Mouse (Mus musculus): ENCODE measurements around the gene Atp2a1. TPM values are rescaled to one million over a fixed set of nuclear protein-coding genes. Genes with fewer than 3 reads are reported as not detected.
A peak's percentile ranks its signal among the peaks of the same experiment; 100 is the strongest.

The Atp2a1 gene
- total RNA-seq, 1 experiment, result 0.27 TPM

DNA sequence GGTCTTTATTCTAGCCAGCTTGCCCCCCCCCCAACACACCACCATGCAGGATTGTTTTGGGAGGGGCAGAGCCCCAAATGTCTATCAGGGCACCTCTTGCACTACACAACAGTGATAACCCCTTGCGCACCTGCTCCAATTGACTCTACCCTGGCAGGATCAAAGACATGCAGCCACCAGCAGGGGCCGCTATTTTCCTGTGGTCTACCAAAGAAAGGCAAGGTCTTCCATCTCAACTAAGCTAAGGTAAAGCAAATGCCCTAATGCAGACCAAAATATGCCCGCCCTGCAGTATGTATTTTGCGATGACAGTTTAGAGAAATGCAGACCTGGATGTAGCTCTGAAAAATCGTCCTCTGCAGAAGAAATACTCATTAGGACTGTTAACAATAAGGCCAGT, 63.4 kb downstream of the Atp2a1 start:
- Histone ChIP-seq H3K4me1 (ENCODE audit: control insufficient read depth in 2 of 2, insufficient read depth in 2 of 2, low read length in 2 of 2, poor library complexity in 1 of 2) (no peaks in the 10 kb centered on the region), H3K9me3 (ENCODE audit: control insufficient read depth, insufficient read depth, low read depth, low read length) (no peaks in the 10 kb centered on the region), H3K4me3 (ENCODE audit: insufficient read depth in 1 of 2, low read depth in 1 of 2, low read length in 2 of 2, poor library complexity in 1 of 2, severe bottlenecking in 1 of 2) (no peak overlapping the region), H3K9ac (ENCODE audit: insufficient read depth, low read depth, low read length, poor library complexity, severe bottlenecking) (no peak overlapping the region), H3K36me3 (ENCODE audit: control insufficient read depth, insufficient read depth, low read length, poor library complexity, severe bottlenecking) (no peaks in the 10 kb centered on the region), H3K27ac (ENCODE audit: insufficient read depth, low read depth, low read length, poor library complexity, severe bottlenecking) (no peak overlapping the region)
- peak; percentile 85 for DNase-seq (ENCODE audit: low read depth, low spot score)
- TF ChIP-seq MAFK (IDR thresholded peaks at IDR 0.05; ENCODE audit: insufficient read depth, low read depth, low read length) (no peak), ZC3H11A (IDR thresholded peaks at IDR 0.05; ENCODE audit: borderline replicate concordance, low read depth, low read length) (peak; percentile 75), HCFC1 (IDR thresholded peaks at IDR 0.05; ENCODE audit: borderline replicate concordance, insufficient read depth, low read length) (0 out of 2 replicates have a peak, but pooled peaks have one; percentile 33)
- in situ Hi-C loops (cut with MboI; ENCODE audit: low sequenced_read_pairs in 2 of 2, unreplicated experiment in 2 of 2), result no loop called here

DNA sequence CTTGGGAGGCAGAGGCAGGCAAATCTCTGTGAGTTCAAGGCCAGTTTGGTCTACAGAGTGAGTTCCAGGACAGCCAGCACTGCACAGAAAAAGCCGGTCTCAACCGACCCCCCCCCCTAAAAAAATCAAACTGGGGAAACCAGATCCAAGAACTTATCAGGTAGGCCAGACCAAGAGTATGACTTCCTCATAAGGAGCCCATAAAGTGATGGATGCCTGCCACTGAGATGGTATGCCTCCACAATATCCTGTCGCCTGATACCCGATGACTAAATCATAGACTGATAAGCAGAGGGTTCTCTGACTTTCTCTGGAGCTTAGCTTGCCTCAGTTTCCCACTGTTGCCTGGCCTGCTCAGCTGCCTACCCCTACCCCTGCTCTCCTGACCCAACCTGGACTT, 65.1 kb downstream of the Atp2a1 start:
- H3K4me3 ChIP-seq (ENCODE audit: insufficient read depth in 1 of 2, low read depth in 1 of 2, low read length in 2 of 2, poor library complexity in 1 of 2, severe bottlenecking in 1 of 2), result no peak overlapping the region
- no peaks in the 10 kb centered on the region for H3K9me3 ChIP-seq (ENCODE audit: control insufficient read depth, insufficient read depth, low read depth, low read length)
- no peak for DNase-seq (ENCODE audit: low read depth, low spot score)
- 0 out of 2 replicates have a peak, but pooled peaks cover 2% of the 10 kb centered on the region for H3K36me3 ChIP-seq (ENCODE audit: control insufficient read depth, insufficient read depth, low read length, poor library complexity, severe bottlenecking)
- no peak overlapping the region for H3K27ac ChIP-seq (ENCODE audit: insufficient read depth, low read depth, low read length, poor library complexity, severe bottlenecking)
- in situ Hi-C loops (cut with MboI; ENCODE audit: low sequenced_read_pairs in 2 of 2, unreplicated experiment in 2 of 2), result no loop called here
- TF ChIP-seq ZNF384 (IDR thresholded peaks at IDR 0.05; ENCODE audit: low read depth, low read length), result no peak
- no peak for TF ChIP-seq HCFC1 (IDR thresholded peaks at IDR 0.05; ENCODE audit: borderline replicate concordance, insufficient read depth, low read length)
- no peak for TF ChIP-seq CHD2 (IDR thresholded peaks at IDR 0.05; ENCODE audit: low read depth, low read length)
- no peak for TF ChIP-seq MAFK (IDR thresholded peaks at IDR 0.05; ENCODE audit: insufficient read depth, low read depth, low read length)
- no peak for TF ChIP-seq ZC3H11A (IDR thresholded peaks at IDR 0.05; ENCODE audit: borderline replicate concordance, low read depth, low read length)
- no peak overlapping the region for H3K9ac ChIP-seq (ENCODE audit: insufficient read depth, low read depth, low read length, poor library complexity, severe bottlenecking)
- 0 out of 4 replicates have a peak, but pooled peaks cover 0 to 2% of the 10 kb centered on the region in 2 experiments for H3K4me1 ChIP-seq (ENCODE audit: control insufficient read depth in 2 of 2, insufficient read depth in 2 of 2, low read length in 2 of 2, poor library complexity in 1 of 2)

DNA sequence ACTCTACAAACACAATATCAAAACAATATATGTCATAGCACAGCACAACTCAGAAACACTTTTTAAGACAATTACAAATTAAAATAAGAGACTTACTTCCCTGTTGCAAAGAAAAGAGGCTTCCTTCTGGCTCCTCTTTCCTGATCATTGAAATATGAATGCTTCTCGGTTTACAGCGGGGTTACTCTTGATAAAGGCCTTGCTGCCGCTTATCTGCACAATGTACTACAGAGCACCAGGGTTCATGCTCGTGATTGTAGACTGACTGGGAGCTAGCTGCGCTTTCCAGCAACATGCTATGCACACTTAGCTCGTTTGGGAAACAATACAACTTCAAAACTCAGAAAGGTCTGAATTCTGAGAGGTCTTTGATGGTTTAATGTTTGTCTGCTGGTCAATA, 65.7 kb downstream of the Atp2a1 start:
- Histone ChIP-seq H3K4me3 (ENCODE audit: insufficient read depth in 1 of 2, low read depth in 1 of 2, low read length in 2 of 2, poor library complexity in 1 of 2, severe bottlenecking in 1 of 2) (peak overlapping the region in 1 of 2 experiments; percentile 20; a peak in 2 of 4 replicates), H3K9me3 (ENCODE audit: control insufficient read depth, insufficient read depth, low read depth, low read length) (no peaks in the 10 kb centered on the region), H3K36me3 (ENCODE audit: control insufficient read depth, insufficient read depth, low read length, poor library complexity, severe bottlenecking) (0 out of 2 replicates have a peak, but pooled peaks cover 2% of the 10 kb centered on the region), H3K27ac (ENCODE audit: insufficient read depth, low read depth, low read length, poor library complexity, severe bottlenecking) (no peak overlapping the region), H3K4me1 (ENCODE audit: control insufficient read depth in 2 of 2, insufficient read depth in 2 of 2, low read length in 2 of 2, poor library complexity in 1 of 2) (0 out of 4 replicates have a peak, but pooled peaks cover 0 to 2% of the 10 kb centered on the region in 2 experiments), H3K9ac (ENCODE audit: insufficient read depth, low read depth, low read length, poor library complexity, severe bottlenecking) (no peak overlapping the region)
- no peak for DNase-seq (ENCODE audit: low read depth, low spot score)
- no peak for TF ChIP-seq CHD2 (IDR thresholded peaks at IDR 0.05; ENCODE audit: low read depth, low read length)
- TF ChIP-seq MAFK (IDR thresholded peaks at IDR 0.05; ENCODE audit: insufficient read depth, low read depth, low read length), result no peak
- TF ChIP-seq ZNF384 (IDR thresholded peaks at IDR 0.05; ENCODE audit: low read depth, low read length), result no peak
- TF ChIP-seq ZC3H11A (IDR thresholded peaks at IDR 0.05; ENCODE audit: borderline replicate concordance, low read depth, low read length), result no peak
- no peak for TF ChIP-seq HCFC1 (IDR thresholded peaks at IDR 0.05; ENCODE audit: borderline replicate concordance, insufficient read depth, low read length)
- in situ Hi-C loops (cut with MboI; ENCODE audit: low sequenced_read_pairs in 2 of 2, unreplicated experiment in 2 of 2), result no loop called here

DNA sequence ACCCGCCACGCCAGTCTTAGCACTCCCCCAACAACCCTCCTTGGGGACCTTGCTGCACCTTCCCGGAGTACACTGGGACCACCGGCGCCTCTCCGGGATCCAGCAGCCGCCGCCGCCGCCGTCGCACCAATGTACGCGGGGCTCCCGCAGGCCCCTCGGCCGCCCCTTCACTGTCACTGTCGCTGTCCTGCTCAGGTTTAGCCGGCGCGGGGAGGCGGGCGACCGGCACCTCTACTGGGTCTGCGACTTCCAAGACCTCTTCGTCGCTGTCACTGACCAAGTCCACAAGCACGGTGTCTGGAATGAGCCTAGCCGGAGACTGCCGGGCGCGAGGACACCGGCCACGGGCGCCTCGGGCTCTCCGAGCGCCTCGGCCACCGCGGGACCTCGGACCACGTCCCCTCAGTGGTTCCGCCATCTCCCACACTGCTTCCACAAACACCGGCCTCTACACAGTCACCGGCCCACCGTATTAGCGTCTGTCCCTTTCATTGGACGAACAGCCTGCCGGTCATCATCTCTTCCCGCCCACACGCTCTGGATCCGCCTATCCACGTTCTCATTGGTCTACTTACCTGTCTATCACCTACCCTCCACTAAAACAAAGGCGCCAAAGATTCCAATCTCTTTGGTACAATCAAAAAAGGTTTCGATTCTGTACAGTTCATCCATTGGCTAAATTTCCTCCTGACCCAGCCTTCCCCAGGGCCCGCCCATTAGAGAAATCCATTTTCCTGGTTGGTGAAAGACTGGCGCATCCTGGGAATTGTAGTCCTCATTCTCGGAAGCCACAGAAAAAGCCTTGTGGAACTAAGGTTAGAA, 66.4 kb downstream of the Atp2a1 start, which contains the start of gene Nfatc2ip:
Gene Nfatc2ip (minus strand): TSS at position 440 of the 822 bp plus-strand sequence.
- H3K9ac ChIP-seq (ENCODE audit: insufficient read depth, low read depth, low read length, poor library complexity, severe bottlenecking), result peak within 1 kb of the TSS; percentile 77
- in situ Hi-C loops (cut with MboI; ENCODE audit: low sequenced_read_pairs in 2 of 2, unreplicated experiment in 2 of 2), result no loop called here
- H3K4me1 ChIP-seq (ENCODE audit: control insufficient read depth in 2 of 2, insufficient read depth in 2 of 2, low read length in 2 of 2, poor library complexity in 1 of 2), result peaks cover 4% of the 10 kb centered on the region in 2 experiments; a peak in 1 of 4 replicates
- H3K4me3 ChIP-seq (ENCODE audit: insufficient read depth in 1 of 2, low read depth in 1 of 2, low read length in 2 of 2, poor library complexity in 1 of 2, severe bottlenecking in 1 of 2), result peak within 1 kb of the TSS; percentile 90 to 98
- peak within 1 kb of the TSS; percentile 57 for H3K27ac ChIP-seq (ENCODE audit: insufficient read depth, low read depth, low read length, poor library complexity, severe bottlenecking)
- H3K36me3 ChIP-seq (ENCODE audit: control insufficient read depth, insufficient read depth, low read length, poor library complexity, severe bottlenecking), result peaks cover 4% of the 10 kb centered on the region; the same call in 1 of the 2 replicates
- H3K9me3 ChIP-seq (ENCODE audit: control insufficient read depth, insufficient read depth, low read depth, low read length), result no peaks in the 10 kb centered on the region
- peak; percentile 98 for DNase-seq (ENCODE audit: low read depth, low spot score)
- TF ChIP-seq CHD2 (IDR thresholded peaks at IDR 0.05; ENCODE audit: low read depth, low read length) (peak; percentile 99), HCFC1 (IDR thresholded peaks at IDR 0.05; ENCODE audit: borderline replicate concordance, insufficient read depth, low read length) (peak; percentile 93), MAFK (IDR thresholded peaks at IDR 0.05; ENCODE audit: insufficient read depth, low read depth, low read length) (no peak), ZNF384 (IDR thresholded peaks at IDR 0.05; ENCODE audit: low read depth, low read length) (no peak)

Other genes starting within 250 kb of the Atp2a1 start
- 18.6 and 34.6 TPM in 2 replicates for gene Sbk1, start 190.5 kb downstream of the Atp2a1 start, total RNA-seq (2012; rRNA removed)
- 8.0 and 14.8 TPM in 2 replicates for gene Lat, start 93.5 kb downstream of the Atp2a1 start, total RNA-seq (2012; rRNA removed)
- gene Spns1, start 85.7 kb downstream of the Atp2a1 start, total RNA-seq (2012; rRNA removed), result 238 and 481 TPM in 2 replicates
- gene Nfatc2ip, start 66.4 kb downstream of the Atp2a1 start, total RNA-seq (2012; rRNA removed), result 31.7 and 45.6 TPM in 2 replicates
- gene Cd19, start 48.2 kb downstream of the Atp2a1 start, total RNA-seq (2012; rRNA removed), result 0.16 and 0.49 TPM in 2 replicates
- 22.1 and 27.8 TPM in 2 replicates for gene Rabep2, start 34.3 kb downstream of the Atp2a1 start, total RNA-seq (2012; rRNA removed)
- gene Sh2b1, start 12.3 kb upstream of the Atp2a1 start, total RNA-seq (2012; rRNA removed), result 20.3 and 22.5 TPM in 2 replicates
- 125 and 133 TPM in 2 replicates for gene Tufm, start 24.3 kb upstream of the Atp2a1 start, total RNA-seq (2012; rRNA removed)
- gene Atxn2l, start 40.3 kb upstream of the Atp2a1 start, total RNA-seq (2012; rRNA removed), result 72.3 and 80.1 TPM in 2 replicates
- 257 and 289 TPM in 2 replicates for gene Eif3c, start 103.3 kb upstream of the Atp2a1 start, total RNA-seq (2012; rRNA removed)
- 2.3 and 2.6 TPM in 2 replicates for gene Apobr, start 121.8 kb upstream of the Atp2a1 start, total RNA-seq (2012; rRNA removed)
- gene Cln3, start 122.7 kb upstream of the Atp2a1 start, total RNA-seq (2012; rRNA removed), result 35.1 and 61.6 TPM in 2 replicates
- gene Il27, start 131.8 kb upstream of the Atp2a1 start, total RNA-seq (2012; rRNA removed), result not detected in 2 replicates
- gene Nupr1, start 167.8 kb upstream of the Atp2a1 start, total RNA-seq (2012; rRNA removed), result 16.4 and 20.4 TPM in 2 replicates
- 35.8 and 55.3 TPM in 2 replicates for gene Sgf29, start 186.2 kb upstream of the Atp2a1 start, total RNA-seq (2012; rRNA removed)
- gene Sult1a1, start 213.3 kb upstream of the Atp2a1 start, total RNA-seq (2012; rRNA removed), result 0.22 TPM in 1 of 2 replicates, not detected in the other
- gene Bola2, start 232.3 kb upstream of the Atp2a1 start, total RNA-seq (2012; rRNA removed), result 187 and 246 TPM in 2 replicates
- 22.3 and 27.7 TPM in 2 replicates for gene Slx1b, start 232.7 kb upstream of the Atp2a1 start, total RNA-seq (2012; rRNA removed)
- 4.1 and 10.3 TPM in 2 replicates for gene Coro1a, start 244.7 kb upstream of the Atp2a1 start, total RNA-seq (2012; rRNA removed)